Mouse (Mus musculus) neural tube, embryonic 12.5 days (tissue): Measurements from ENCODE around the gene Srcin1. TPM values are rescaled to one million over a fixed set of nuclear protein-coding genes. Genes with fewer than 3 reads are reported as not detected.
A peak's percentile ranks its signal among the peaks of the same experiment; 100 is the strongest.

Source experiments
- ATAC-seq: fragments of 200-750 bp; cut with Nextera tagmentation; 2 replicates; pipeline ENCODE4 v1.8.0; 2017; ENCODE audit warnings: low read depth, mild to moderate bottlenecking, moderate TSS enrichment, moderate library complexity; ENCODE audit not compliant: low FRiP score
- H3K27ac ChIP-seq: fragments of 300-500 bp; sonication (generic); 2 replicates; pipeline ENCODE4 v1.5.1; 2016
- H3K27me3 ChIP-seq: fragments of 300-500 bp; sonication (generic); replicated peaks from 2 replicates; pipeline ENCODE4 v1.6.1; 2016; ENCODE audit warnings: mild to moderate bottlenecking
- H3K36me3 ChIP-seq: fragments of 300-500 bp; sonication (generic); 2 replicates; pipeline ENCODE4 v1.6.1; 2016; ENCODE audit warnings: mild to moderate bottlenecking
- H3K4me1 ChIP-seq: fragments of 300-500 bp; sonication (generic); 2 replicates; pipeline ENCODE4 v1.6.1; 2016
- H3K4me2 ChIP-seq: fragments of 300-500 bp; sonication (generic); replicated peaks from 2 replicates; pipeline ENCODE4 v1.6.1; 2016; ENCODE audit warnings: mild to moderate bottlenecking
- H3K4me3 ChIP-seq: fragments of 300-500 bp; sonication (generic); 2 replicates; pipeline ENCODE4 v1.5.1; 2016
- H3K9ac ChIP-seq: fragments of 300-500 bp; sonication (generic); 2 replicates; pipeline ENCODE4 v1.6.1; 2016; ENCODE audit warnings: mild to moderate bottlenecking
- H3K9me3 ChIP-seq: fragments of 300-500 bp; sonication (generic); 2 replicates; pipeline ENCODE4 v1.6.1; 2016; ENCODE audit warnings: mild to moderate bottlenecking
- WGBS: fragments of 180-500 bp; shearing (Covaris S2); methylation state at CpG from one replicate; pipeline ENCODE4 v1.1.7; 2016; 5-methylcytosine and 5-hydroxymethylcytosine counted together
- polyA plus RNA-seq: library from polyadenylated mRNA; unstranded; fragments of >200 nt; fragmentation: Nextera tagmentation; extraction: Ambion mirVana; gene quantifications from 2 replicates; pipeline ENCODE4 v1.2.1, GENCODE M21; 2016

The Srcin1 gene
- polyA plus RNA-seq, 1 experiment from 2014 or later = 7.9 TPM

DNA sequence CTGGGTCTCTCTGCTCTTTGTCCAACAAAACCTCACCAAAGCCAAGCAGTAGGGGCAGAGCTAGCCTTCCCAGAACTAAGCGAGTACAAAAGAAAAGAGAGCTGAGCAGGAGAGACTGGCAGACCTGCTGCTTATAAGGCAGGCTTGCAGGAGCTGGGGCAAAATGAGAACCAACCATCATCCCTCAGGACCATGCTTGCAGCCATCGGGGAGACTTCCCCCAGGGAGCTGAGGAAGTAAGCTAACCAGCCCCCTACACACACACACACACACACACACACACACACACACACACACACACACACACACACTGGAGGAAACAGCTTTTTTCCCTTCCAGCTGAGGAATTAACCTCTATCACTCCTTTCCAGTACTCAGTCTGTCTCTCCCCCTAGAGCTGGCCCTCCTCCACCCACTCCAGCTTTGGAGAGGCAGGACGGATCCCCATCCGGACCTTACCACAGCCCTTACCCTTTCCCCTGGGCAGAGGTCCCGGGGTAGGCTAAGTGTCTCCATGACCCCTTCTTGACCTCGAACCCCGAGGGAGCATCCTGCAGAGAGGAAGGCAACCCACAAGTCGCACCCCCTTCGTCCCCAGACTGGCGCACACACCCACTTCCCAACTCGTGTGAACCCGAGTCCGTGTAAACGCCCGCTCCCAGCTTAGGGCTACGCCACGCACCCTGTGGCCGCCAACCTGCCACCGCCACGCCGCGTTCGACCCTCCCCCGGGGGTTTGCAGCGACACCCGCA, 30.0 kb downstream of the Srcin1 start:
- Histone ChIP-seq H3K36me3 (no peaks in the 10 kb centered on the region; the same call in 1 of the 2 replicates), H3K27me3 (peaks cover 79% of the 10 kb centered on the region), H3K27ac (no peak overlapping the region), H3K9ac (peak overlapping the region; percentile 68), H3K4me3 (peak overlapping the region; percentile 52), H3K9me3 (no peaks in the 10 kb centered on the region), H3K4me1 (peaks cover 27% of the 10 kb centered on the region), H3K4me2 (peak overlapping the region; percentile 97)
- 0 out of 2 replicates have a peak, but pooled peaks have one; percentile 51 for ATAC-seq
- 4% methylated on average over 26 of the region's 26 CpGs for WGBS

DNA sequence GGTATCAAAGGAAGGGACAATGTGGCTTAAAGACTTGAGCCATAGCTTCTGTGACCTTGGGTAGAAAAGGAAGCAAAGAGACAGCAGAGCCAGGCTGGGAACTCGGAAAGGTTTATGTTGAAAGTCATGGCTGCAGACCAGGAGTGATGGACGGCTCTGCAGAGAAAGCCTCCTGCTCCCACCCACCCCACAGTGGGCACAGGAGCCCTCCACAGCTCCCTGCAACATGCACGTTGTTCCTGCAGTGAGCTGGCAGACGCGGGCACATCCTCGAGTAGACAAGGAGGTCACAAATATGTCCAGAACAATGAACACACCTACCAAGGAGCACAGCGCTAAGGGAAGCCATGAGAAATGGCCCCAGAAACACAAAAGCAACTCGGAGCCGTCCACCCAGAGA, 32.1 kb downstream of the Srcin1 start:
- H3K4me1 ChIP-seq = peaks cover 27% of the 10 kb centered on the region
- H3K27ac ChIP-seq = no peak overlapping the region
- no peak overlapping the region for H3K9ac ChIP-seq
- H3K4me3 ChIP-seq = no peak overlapping the region
- 87% methylated on average over 9 of the region's 9 CpGs for WGBS
- no peak overlapping the region for H3K4me2 ChIP-seq
- H3K9me3 ChIP-seq = no peaks in the 10 kb centered on the region
- no peak for ATAC-seq
- peaks cover 66% of the 10 kb centered on the region for H3K27me3 ChIP-seq
- H3K36me3 ChIP-seq = no peaks in the 10 kb centered on the region; the same call in 1 of the 2 replicates

DNA sequence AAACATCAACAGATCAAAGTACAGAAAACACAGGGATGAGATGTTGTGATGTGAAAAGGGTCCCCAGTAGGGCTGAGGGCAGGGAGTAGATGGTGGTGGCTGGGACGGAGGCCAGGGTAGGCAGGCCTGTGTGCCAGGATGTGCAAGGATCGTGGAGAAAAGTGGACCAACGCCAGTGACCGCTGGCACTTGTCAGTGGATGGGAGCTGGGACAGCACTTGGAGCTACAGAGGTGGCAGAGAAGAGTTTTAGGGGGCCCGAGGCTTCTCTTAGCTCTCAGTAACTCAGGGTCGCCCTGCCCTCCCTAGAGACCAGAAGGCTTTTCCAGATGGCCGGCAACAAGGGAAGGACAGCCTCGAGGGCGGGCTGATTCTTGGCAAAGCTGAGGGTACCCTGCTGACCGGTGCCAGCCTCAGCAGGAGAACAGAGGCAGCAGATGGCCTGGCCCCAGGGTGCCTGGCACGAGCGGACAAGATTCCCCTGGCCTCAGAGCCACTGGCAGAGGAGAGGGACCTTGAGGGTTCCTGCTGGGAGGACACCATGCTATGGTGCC, 32.7 kb downstream of the Srcin1 start:
- Histone ChIP-seq H3K9me3 (no peaks in the 10 kb centered on the region), H3K36me3 (no peaks in the 10 kb centered on the region; the same call in 1 of the 2 replicates), H3K4me2 (no peak overlapping the region), H3K9ac (no peak overlapping the region), H3K27me3 (peaks cover 66% of the 10 kb centered on the region), H3K27ac (no peak overlapping the region), H3K4me3 (no peak overlapping the region), H3K4me1 (peaks cover 27% of the 10 kb centered on the region)
- no peak for ATAC-seq
- 61% methylated on average over 12 of the region's 12 CpGs for WGBS

DNA sequence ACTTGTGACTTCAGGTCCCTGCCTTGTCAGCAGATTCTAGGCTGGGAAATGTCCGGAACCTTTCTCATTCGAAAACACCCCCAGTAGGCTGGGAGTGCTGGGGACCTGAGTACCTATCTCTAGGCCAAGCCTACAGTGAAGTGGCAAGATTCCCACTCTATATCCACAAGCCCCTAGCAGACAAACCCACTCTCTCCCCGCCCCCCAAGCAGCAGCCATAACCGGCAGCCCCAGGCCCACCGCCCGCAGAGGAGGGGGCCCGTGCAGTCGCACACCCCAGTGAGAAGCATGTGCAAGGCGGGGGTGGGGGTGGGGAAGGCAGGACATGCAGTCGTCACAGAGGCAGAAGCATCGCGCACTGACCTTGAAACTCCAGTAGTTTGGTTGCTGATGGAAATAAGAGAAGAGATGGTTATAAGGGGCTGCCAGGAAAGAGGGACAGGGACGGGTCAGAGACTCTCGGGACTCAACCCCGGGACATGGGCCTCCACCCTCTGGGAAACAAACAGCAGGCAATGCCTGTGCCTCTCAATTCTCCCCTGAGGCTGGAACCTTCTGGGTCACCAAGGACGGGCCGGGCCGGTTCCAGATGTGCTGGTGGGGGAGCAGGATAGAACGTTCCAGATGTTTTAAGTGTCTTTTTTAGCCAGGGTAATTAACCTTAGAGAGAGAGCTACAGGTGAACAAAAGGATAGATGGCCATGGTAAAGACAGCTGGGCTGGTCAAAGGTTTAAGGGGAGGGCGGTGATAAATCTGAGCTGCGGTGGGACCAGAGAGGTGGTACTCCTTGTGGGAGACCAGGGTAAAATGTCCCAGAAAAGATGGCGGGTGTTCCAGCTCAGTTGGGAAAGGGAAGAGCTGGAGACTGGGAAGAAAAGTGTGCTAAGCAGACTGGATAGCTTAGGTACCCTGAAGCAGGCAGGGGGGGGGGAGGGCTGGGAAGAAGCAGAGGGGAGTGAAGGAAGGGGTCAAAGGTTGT, 33.5 kb downstream of the Srcin1 start:
- H3K9me3 ChIP-seq = no peaks in the 10 kb centered on the region
- WGBS = 75% methylated on average over 22 of the region's 22 CpGs
- no peak overlapping the region for H3K4me2 ChIP-seq
- peaks cover 66% of the 10 kb centered on the region for H3K27me3 ChIP-seq
- H3K36me3 ChIP-seq = no peaks in the 10 kb centered on the region; the same call in 1 of the 2 replicates
- H3K4me3 ChIP-seq = no peak overlapping the region
- H3K27ac ChIP-seq = no peak overlapping the region
- no peak for ATAC-seq
- H3K4me1 ChIP-seq = peaks cover 31% of the 10 kb centered on the region
- H3K9ac ChIP-seq = no peak overlapping the region

DNA sequence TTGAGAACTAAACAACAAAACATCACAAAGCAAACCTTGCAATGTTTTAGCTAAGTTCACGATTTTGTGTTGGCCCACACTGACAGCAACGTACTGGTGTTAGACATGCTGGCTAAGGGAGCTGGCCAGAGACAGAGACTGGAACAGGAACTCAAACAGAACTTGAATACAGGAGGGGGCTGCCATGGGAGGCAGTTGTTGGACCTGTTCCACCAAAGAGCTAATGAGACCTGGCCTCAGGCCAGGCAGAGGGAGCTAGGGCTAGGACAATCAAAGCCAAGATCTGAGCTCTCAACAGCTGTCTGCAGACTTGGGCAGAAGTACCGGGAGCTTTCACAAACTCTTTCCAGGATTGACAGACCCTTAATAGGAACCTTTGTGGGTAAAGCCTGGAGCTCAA, 35.4 kb downstream of the Srcin1 start:
- no peak for ATAC-seq
- WGBS = 59% methylated on average over 3 of the region's 3 CpGs
- H3K9me3 ChIP-seq = no peaks in the 10 kb centered on the region
- H3K36me3 ChIP-seq = no peaks in the 10 kb centered on the region; the same call in 1 of the 2 replicates
- peaks cover 30% of the 10 kb centered on the region for H3K4me1 ChIP-seq
- H3K27ac ChIP-seq = no peak overlapping the region
- peaks cover 66% of the 10 kb centered on the region for H3K27me3 ChIP-seq
- no peak overlapping the region for H3K4me2 ChIP-seq
- H3K9ac ChIP-seq = no peak overlapping the region
- H3K4me3 ChIP-seq = no peak overlapping the region

DNA sequence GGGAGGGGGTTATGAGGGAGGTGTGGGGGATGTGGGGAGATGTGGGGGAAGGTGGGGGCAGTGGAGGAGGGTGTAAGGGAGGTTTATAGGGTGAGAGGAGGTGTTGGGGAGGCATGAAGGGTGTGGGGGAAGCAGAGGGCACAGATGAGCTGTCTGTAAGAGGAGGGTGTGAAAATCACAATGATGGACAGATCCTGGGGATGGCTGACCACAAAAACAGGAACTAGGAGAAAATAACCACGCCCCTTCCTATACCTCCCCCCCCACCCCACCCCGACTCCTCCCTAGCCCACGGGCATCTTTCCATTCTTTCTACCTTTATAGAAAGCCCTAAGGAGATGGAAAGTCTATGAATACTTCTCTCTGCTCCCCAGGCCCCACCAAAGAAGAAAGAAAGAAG, 35.9 kb downstream of the Srcin1 start:
- 76% methylated on average over 3 of the region's 3 CpGs for WGBS
- H3K9me3 ChIP-seq = no peaks in the 10 kb centered on the region
- H3K36me3 ChIP-seq = no peaks in the 10 kb centered on the region; the same call in 1 of the 2 replicates
- H3K27ac ChIP-seq = no peak overlapping the region
- no peak overlapping the region for H3K4me3 ChIP-seq
- peaks cover 31% of the 10 kb centered on the region for H3K4me1 ChIP-seq
- peaks cover 66% of the 10 kb centered on the region for H3K27me3 ChIP-seq
- H3K9ac ChIP-seq = no peak overlapping the region
- ATAC-seq = no peak
- H3K4me2 ChIP-seq = no peak overlapping the region

DNA sequence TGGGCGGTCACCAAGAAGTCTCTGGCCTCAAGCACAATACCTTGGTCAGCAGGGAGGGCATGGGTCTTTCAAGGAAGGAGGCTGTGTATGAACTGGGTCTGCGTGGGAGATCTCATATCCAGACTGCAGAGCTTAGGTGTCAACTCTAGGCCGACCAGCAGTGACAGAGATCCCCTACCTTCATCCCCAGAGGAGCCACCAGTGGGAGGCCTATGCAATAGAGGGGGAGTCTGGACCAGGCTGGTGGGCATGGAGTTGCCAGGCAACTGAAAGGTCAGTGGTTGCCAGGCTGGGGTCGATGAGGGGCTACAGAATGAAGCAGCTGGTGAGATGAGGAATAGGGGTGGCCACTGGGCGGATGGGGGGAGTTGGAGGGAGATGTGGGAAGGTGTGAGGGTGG, 36.4 kb downstream of the Srcin1 start:
- no peak overlapping the region for H3K4me3 ChIP-seq
- no peak overlapping the region for H3K4me2 ChIP-seq
- no peak overlapping the region for H3K9ac ChIP-seq
- H3K4me1 ChIP-seq = peaks cover 36% of the 10 kb centered on the region
- no peaks in the 10 kb centered on the region for H3K9me3 ChIP-seq
- H3K36me3 ChIP-seq = peaks cover 4% of the 10 kb centered on the region; the same call in 1 of the 2 replicates
- H3K27ac ChIP-seq = no peak overlapping the region
- H3K27me3 ChIP-seq = peaks cover 66% of the 10 kb centered on the region
- no peak for ATAC-seq
- 54% methylated on average over 5 of the region's 5 CpGs for WGBS

DNA sequence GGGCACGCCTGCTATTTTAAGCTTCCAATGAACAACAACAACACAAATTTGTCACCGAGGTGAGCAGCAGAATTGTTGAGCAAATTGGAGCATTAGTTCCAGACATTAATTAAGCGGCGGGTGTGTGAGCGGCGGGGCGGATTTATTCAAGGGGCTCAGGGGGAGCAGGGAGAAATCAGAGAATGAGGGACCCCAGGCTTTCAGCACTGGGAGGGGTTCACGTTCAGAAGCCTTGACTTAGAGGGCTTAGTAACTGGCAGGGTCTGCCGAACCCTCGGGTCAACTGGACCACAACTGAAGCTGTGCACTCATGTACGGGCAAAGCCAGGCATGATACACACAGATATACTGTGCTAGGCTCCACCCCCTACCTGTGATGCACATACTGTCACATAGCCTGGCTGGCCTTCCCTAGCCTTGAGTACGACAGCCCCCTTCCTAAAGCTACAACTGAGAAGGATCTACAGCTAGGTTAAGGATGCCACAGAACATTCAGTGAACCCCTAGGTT, 38.4 kb downstream of the Srcin1 start:
- H3K27me3 ChIP-seq = peaks cover 79% of the 10 kb centered on the region
- no peak for ATAC-seq
- H3K4me2 ChIP-seq = peak overlapping the region; percentile 59
- 25% methylated on average over 12 of the region's 12 CpGs for WGBS
- no peak overlapping the region for H3K9ac ChIP-seq
- peak overlapping the region; percentile 18 for H3K4me3 ChIP-seq
- no peak overlapping the region for H3K27ac ChIP-seq
- H3K9me3 ChIP-seq = no peaks in the 10 kb centered on the region
- peaks cover 8% of the 10 kb centered on the region; the same call in 1 of the 2 replicates for H3K36me3 ChIP-seq
- H3K4me1 ChIP-seq = peaks cover 36% of the 10 kb centered on the region

DNA sequence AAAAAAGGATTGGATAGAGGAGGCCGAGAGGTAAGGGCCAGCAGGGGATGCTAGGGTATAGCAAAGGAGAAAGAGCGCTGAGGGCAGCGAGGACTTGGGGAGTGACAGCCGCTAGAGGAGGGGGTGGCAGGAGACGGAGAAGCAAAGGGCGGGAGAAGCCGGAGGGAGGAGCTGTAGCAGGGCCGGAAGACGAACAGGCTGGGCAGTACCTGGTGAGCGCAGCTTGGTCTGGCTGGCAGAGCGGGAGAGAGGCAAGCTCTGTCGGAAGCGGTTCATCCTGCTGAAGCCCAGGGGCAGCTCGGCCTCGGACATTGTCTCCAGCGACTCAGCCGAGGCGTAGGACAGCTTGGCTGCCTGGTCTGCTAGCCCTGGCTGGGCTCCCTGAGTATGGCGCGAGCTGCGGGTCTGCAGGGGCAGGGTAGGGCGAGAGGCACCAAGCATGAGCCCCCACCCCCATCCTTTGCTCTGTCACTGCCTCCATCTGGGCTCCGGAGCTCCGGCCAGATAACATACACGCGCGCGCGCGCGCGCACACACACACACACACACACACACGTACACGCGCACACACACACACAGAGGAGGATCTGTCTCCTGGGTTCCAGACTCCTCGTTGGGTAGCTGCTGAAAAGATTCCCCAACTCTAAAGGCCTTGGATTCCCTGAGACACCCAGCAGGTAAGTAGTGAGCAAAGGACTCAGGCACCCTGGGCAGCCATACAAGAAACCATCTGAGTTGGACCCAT, 39.0 kb downstream of the Srcin1 start:
- H3K27me3 ChIP-seq = peaks cover 80% of the 10 kb centered on the region
- ATAC-seq = no peak
- H3K36me3 ChIP-seq = peaks cover 8% of the 10 kb centered on the region; the same call in 1 of the 2 replicates
- peak overlapping the region; percentile 33; the same call in 1 of the 2 replicates for H3K9ac ChIP-seq
- peak overlapping the region; percentile 18 for H3K4me3 ChIP-seq
- peaks cover 36% of the 10 kb centered on the region for H3K4me1 ChIP-seq
- WGBS = 2% methylated on average over 36 of the region's 36 CpGs
- no peaks in the 10 kb centered on the region for H3K9me3 ChIP-seq
- peak overlapping the region; percentile 59 for H3K4me2 ChIP-seq
- H3K27ac ChIP-seq = no peak overlapping the region

DNA sequence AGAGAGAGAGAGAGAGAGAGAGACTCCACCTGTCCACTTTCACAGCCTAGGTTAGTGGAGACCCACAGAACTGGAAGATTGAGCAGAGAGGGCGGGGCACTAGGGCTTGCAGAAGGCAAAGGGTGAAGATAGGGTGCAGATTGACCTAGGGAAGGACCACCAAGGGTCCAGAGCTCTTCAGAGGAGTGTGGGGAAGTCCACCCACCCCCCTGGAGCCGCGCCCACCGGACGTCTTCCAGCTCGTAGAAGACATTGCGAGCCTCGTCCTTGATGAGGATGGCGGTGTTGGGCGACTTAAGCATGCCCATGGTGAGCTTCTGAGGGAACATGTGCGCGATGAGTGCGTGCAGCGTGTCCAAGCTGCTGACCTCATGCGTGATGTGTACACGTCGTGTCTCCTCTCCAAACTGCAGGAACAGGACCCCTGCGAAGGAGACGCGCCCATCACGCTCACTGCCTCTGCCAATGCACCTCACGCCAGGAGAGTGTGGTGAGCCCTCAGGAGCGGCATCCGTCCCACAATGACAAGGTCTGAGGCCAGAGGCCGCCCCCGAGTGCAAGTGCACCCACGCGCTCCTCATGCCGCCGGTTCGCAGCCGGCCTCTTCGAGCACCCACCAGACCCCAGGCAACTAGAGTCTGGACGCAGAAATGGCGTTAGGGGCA, 39.8 kb downstream of the Srcin1 start:
- peak overlapping the region; percentile 59 for H3K4me2 ChIP-seq
- H3K4me1 ChIP-seq = peaks cover 42% of the 10 kb centered on the region
- 14% methylated on average over 35 of the region's 35 CpGs for WGBS
- no peak overlapping the region for H3K27ac ChIP-seq
- H3K36me3 ChIP-seq = peaks cover 8% of the 10 kb centered on the region; the same call in 1 of the 2 replicates
- ATAC-seq = no peak
- H3K9me3 ChIP-seq = no peaks in the 10 kb centered on the region
- no peak overlapping the region; the same call in 1 of the 2 replicates for H3K9ac ChIP-seq
- H3K4me3 ChIP-seq = no peak overlapping the region
- peaks cover 80% of the 10 kb centered on the region for H3K27me3 ChIP-seq

DNA sequence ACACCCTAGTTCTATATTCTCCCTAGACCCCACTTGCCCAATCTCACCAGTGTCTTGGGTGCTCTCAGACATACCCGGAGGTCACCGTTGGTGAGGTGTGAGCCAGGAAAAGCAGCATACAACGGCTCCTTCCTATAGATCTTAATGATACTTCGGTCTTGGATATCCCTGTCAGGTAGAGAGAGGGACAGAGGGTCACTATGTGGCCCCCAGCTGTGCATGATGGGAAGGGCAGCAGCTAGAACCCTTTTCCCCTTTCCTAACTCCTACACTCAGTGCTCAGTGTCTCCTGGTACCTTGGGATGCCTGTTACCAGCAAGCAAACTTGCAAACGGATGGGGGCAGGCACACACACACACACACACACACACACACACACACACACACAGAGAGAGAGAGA, 40.3 kb downstream of the Srcin1 start:
- no peak overlapping the region for H3K4me2 ChIP-seq

More for the DNA sequence above, 40.3 kb downstream of the Srcin1 start:
- no peak for ATAC-seq
- H3K27me3 ChIP-seq = peaks cover 82% of the 10 kb centered on the region
- 56% methylated on average over 5 of the region's 5 CpGs for WGBS
- H3K36me3 ChIP-seq = peaks cover 8% of the 10 kb centered on the region; the same call in 1 of the 2 replicates
- H3K27ac ChIP-seq = no peak overlapping the region
- no peaks in the 10 kb centered on the region for H3K9me3 ChIP-seq
- H3K4me1 ChIP-seq = peaks cover 42% of the 10 kb centered on the region
- H3K9ac ChIP-seq = no peak overlapping the region
- no peak overlapping the region for H3K4me3 ChIP-seq
